Mouse (Mus musculus) liver, embryonic 14.5 days (tissue): ENCODE results near the gene Olfr1294. TPM values are rescaled to one million over a fixed set of nuclear protein-coding genes. Genes with fewer than 3 reads are reported as not detected.

Experiments
- ATAC-seq: fragments of 200-750 bp; cut with Nextera tagmentation; 2 replicates; pipeline ENCODE4 v1.8.0; 2017; ENCODE audit warnings: moderate number of reproducible peaks, mild to moderate bottlenecking, moderate library complexity; ENCODE audit not compliant: insufficient read depth
- DNase-seq, 3 experiments: peaks; one replicate each; pipeline ENCODE4 v3.0.0-alpha.2; 2012 to 2013; ENCODE audit warnings: low read depth in 3 of 3, low spot score in 3 of 3
- H3K27ac ChIP-seq: fragments of 300-500 bp; sonication (generic); 2 replicates; pipeline ENCODE4 v1.5.1; 2014; ENCODE audit warnings: moderate library complexity, mild to moderate bottlenecking, control low read depth, inconsistent platforms
- H3K27me3 ChIP-seq: fragments of 300-500 bp; sonication (generic); 2 replicates; pipeline ENCODE4 v1.6.1; 2014; ENCODE audit warnings: mild to moderate bottlenecking, low read length, moderate library complexity; ENCODE audit not compliant: control insufficient read depth, insufficient read depth
- H3K36me3 ChIP-seq: fragments of 300-500 bp; sonication (generic); replicated peaks from 2 replicates; pipeline ENCODE4 v1.6.1; 2014; ENCODE audit warnings: low read depth; ENCODE audit not compliant: control insufficient read depth, insufficient read depth
- H3K4me1 ChIP-seq, 2 experiments: fragments of 200-500 bp in 1 of 2; fragments of 300-500 bp in 1 of 2; sonication (generic) in 1 of 2; replicated peaks; 2 replicates each; pipeline ENCODE4 v1.6.1; 2012 to 2014; ENCODE audit warnings: antibody characterized with exemption in 1 of 2, inconsistent platforms in 1 of 2, low read length in 1 of 2; ENCODE audit not compliant: control insufficient read depth in 2 of 2, insufficient read depth in 2 of 2
- H3K4me2 ChIP-seq: fragments of 300-500 bp; sonication (generic); 2 replicates; pipeline ENCODE4 v1.6.1; 2014; ENCODE audit warnings: low read depth, mild to moderate bottlenecking, control low read depth, moderate library complexity
- H3K4me3 ChIP-seq, 2 experiments: fragments of 200-500 bp in 1 of 2; fragments of 300-500 bp in 1 of 2; sonication (generic) in 1 of 2; 2 replicates each; pipeline ENCODE4 v1.5.1; 2012 to 2014; ENCODE audit warnings: low read depth in 2 of 2, low read length in 2 of 2, mild to moderate bottlenecking in 2 of 2, control low read depth in 1 of 2, inconsistent platforms in 1 of 2, moderate library complexity in 1 of 2; ENCODE audit not compliant: insufficient read depth in 1 of 2
- H3K9ac ChIP-seq: fragments of 300-500 bp; sonication (generic); replicated peaks from 2 replicates; pipeline ENCODE4 v1.6.1; 2014; ENCODE audit warnings: mild to moderate bottlenecking, control low read depth, moderate library complexity
- H3K9me3 ChIP-seq: fragments of 300-500 bp; sonication (generic); 2 replicates; pipeline ENCODE4 v1.6.1; 2016; ENCODE audit warnings: low read length, mixed read lengths; ENCODE audit not compliant: control insufficient read depth
- CTCF ChIP-seq: IDR thresholded peaks from 2 replicates; pipeline ENCODE4 v1.5.1; 2016; ENCODE audit warnings: antibody characterized with exemption, low read depth, control low read depth
- EP300 ChIP-seq: IDR thresholded peaks from 2 replicates; pipeline ENCODE4 v1.6.1; 2016; ENCODE audit warnings: antibody characterized with exemption, low read depth
- WGBS: fragments of 180-500 bp; shearing (Covaris S2); extraction: QIAGEN DNeasy Blood & Tissue Kit; methylation state at CpG from one replicate; pipeline ENCODE4 v1.1.7; 2014; ENCODE audit not compliant: insufficient replicate concordance; 5-methylcytosine and 5-hydroxymethylcytosine counted together
- polyA plus RNA-seq, 2 experiments: library from polyadenylated mRNA; depleted of rRNA in 1 of 2; stranded (reverse) in 1 of 2; unstranded in 1 of 2; fragments of >200 nt; fragmentation: Nextera tagmentation in 1 of 2; extraction: Ambion mirVana in 1 of 2; gene quantifications; 2 replicates each; pipeline versions ENCODE4 v1.2.1 to v1.2.3; 2012 to 2014

Gene Olfr1294
- polyA plus RNA-seq, 2 experiments: not detected

- Histone ChIP-seq H3K4me2 (no peak within 1 kb of the TSS), H3K9ac (no peak within 1 kb of the TSS), H3K36me3 (no peaks in the 10 kb centered on the region), H3K27me3 (no peaks in the 10 kb centered on the region), H3K4me3 (no peak within 1 kb of the TSS), H3K27ac (no peak within 1 kb of the TSS), H3K9me3 (no peaks in the 10 kb centered on the region), H3K4me1 (no peaks in the 10 kb centered on the region)
- TF ChIP-seq CTCF: no peak
- TF ChIP-seq EP300: no peak
- WGBS: 48% methylated on average over 5 of the region's 5 CpGs
- no peak for DNase-seq
- no peak for ATAC-seq
These were observed 46.4 kb downstream of the Olfr1294 start, which contains the start of gene Olfr1290 for GRCm38 (mm10) chr2:111493729-111494128. Gene Olfr1290, minus strand, starts transcription at chr2:111493829.

Other genes starting within 250 kb of the Olfr1294 start
- not detected in 2 replicates for gene Olfr1279, start 239.7 kb downstream of the Olfr1294 start, polyA plus RNA-seq (2012; rRNA removed)
- gene Olfr1279, start 239.7 kb downstream of the Olfr1294 start, polyA plus RNA-seq (2014; fragmentation: Nextera tagmentation; extraction: Ambion mirVana): not detected in 2 replicates
- not detected in 2 replicates for gene Olfr1280, start 226.3 kb downstream of the Olfr1294 start, polyA plus RNA-seq (2012; rRNA removed)
- not detected in 2 replicates for gene Olfr1280, start 226.3 kb downstream of the Olfr1294 start, polyA plus RNA-seq (2014; fragmentation: Nextera tagmentation; extraction: Ambion mirVana)
- not detected in 2 replicates for gene Olfr1281, start 213.8 kb downstream of the Olfr1294 start, polyA plus RNA-seq (2012; rRNA removed)
- gene Olfr1281, start 213.8 kb downstream of the Olfr1294 start, polyA plus RNA-seq (2014; fragmentation: Nextera tagmentation; extraction: Ambion mirVana): not detected in 2 replicates
- gene Olfr1282, start 204.2 kb downstream of the Olfr1294 start, polyA plus RNA-seq (2012; rRNA removed): not detected in 2 replicates
- not detected in 2 replicates for gene Olfr1282, start 204.2 kb downstream of the Olfr1294 start, polyA plus RNA-seq (2014; fragmentation: Nextera tagmentation; extraction: Ambion mirVana)
- not detected in 2 replicates for gene Olfr1283, start 173.5 kb downstream of the Olfr1294 start, polyA plus RNA-seq (2012; rRNA removed)
- not detected in 2 replicates for gene Olfr1283, start 173.5 kb downstream of the Olfr1294 start, polyA plus RNA-seq (2014; fragmentation: Nextera tagmentation; extraction: Ambion mirVana)
- gene Olfr1284, start 164.8 kb downstream of the Olfr1294 start, polyA plus RNA-seq (2012; rRNA removed): not detected in 2 replicates
- gene Olfr1284, start 164.8 kb downstream of the Olfr1294 start, polyA plus RNA-seq (2014; fragmentation: Nextera tagmentation; extraction: Ambion mirVana): not detected in 2 replicates
- not detected in 2 replicates for gene Olfr1286, start 117.2 kb downstream of the Olfr1294 start, polyA plus RNA-seq (2012; rRNA removed)
- gene Olfr1286, start 117.2 kb downstream of the Olfr1294 start, polyA plus RNA-seq (2014; fragmentation: Nextera tagmentation; extraction: Ambion mirVana): not detected in 2 replicates
- gene Olfr1287, start 91.1 kb downstream of the Olfr1294 start, polyA plus RNA-seq (2012; rRNA removed): not detected in 2 replicates
- gene Olfr1287, start 91.1 kb downstream of the Olfr1294 start, polyA plus RNA-seq (2014; fragmentation: Nextera tagmentation; extraction: Ambion mirVana): not detected in 2 replicates
- not detected in 2 replicates for gene Olfr1288, start 66.2 kb downstream of the Olfr1294 start, polyA plus RNA-seq (2012; rRNA removed)
- gene Olfr1288, start 66.2 kb downstream of the Olfr1294 start, polyA plus RNA-seq (2014; fragmentation: Nextera tagmentation; extraction: Ambion mirVana): not detected in 2 replicates
- not detected in 2 replicates for gene Olfr1289, start 59.5 kb downstream of the Olfr1294 start, polyA plus RNA-seq (2012; rRNA removed)
- not detected in 2 replicates for gene Olfr1289, start 59.5 kb downstream of the Olfr1294 start, polyA plus RNA-seq (2014; fragmentation: Nextera tagmentation; extraction: Ambion mirVana)
- gene Olfr1290, start 46.5 kb downstream of the Olfr1294 start, polyA plus RNA-seq (2012; rRNA removed): not detected in 2 replicates
- not detected in 2 replicates for gene Olfr1290, start 46.5 kb downstream of the Olfr1294 start, polyA plus RNA-seq (2014; fragmentation: Nextera tagmentation; extraction: Ambion mirVana)
- gene Olfr1291-ps1, start 43.1 kb downstream of the Olfr1294 start, polyA plus RNA-seq (2012; rRNA removed): not detected in 2 replicates
- gene Olfr1291-ps1, start 43.1 kb downstream of the Olfr1294 start, polyA plus RNA-seq (2014; fragmentation: Nextera tagmentation; extraction: Ambion mirVana): not detected in 2 replicates
- gene Olfr1293-ps, start 15.1 kb downstream of the Olfr1294 start, polyA plus RNA-seq (2012; rRNA removed): not detected in 2 replicates
- not detected in 2 replicates for gene Olfr1293-ps, start 15.1 kb downstream of the Olfr1294 start, polyA plus RNA-seq (2014; fragmentation: Nextera tagmentation; extraction: Ambion mirVana)
- not detected in 2 replicates for gene Olfr1295, start 29.4 kb upstream of the Olfr1294 start, polyA plus RNA-seq (2012; rRNA removed)
- not detected in 2 replicates for gene Olfr1295, start 29.4 kb upstream of the Olfr1294 start, polyA plus RNA-seq (2014; fragmentation: Nextera tagmentation; extraction: Ambion mirVana)
- gene Olfr1297, start 86.2 kb upstream of the Olfr1294 start, polyA plus RNA-seq (2012; rRNA removed): not detected in 2 replicates
- gene Olfr1297, start 86.2 kb upstream of the Olfr1294 start, polyA plus RNA-seq (2014; fragmentation: Nextera tagmentation; extraction: Ambion mirVana): not detected in 2 replicates
- not detected in 2 replicates for gene Olfr1298, start 108.9 kb upstream of the Olfr1294 start, polyA plus RNA-seq (2012; rRNA removed)
- not detected in 2 replicates for gene Olfr1298, start 108.9 kb upstream of the Olfr1294 start, polyA plus RNA-seq (2014; fragmentation: Nextera tagmentation; extraction: Ambion mirVana)
- not detected in 2 replicates for gene Olfr1299, start 121.1 kb upstream of the Olfr1294 start, polyA plus RNA-seq (2012; rRNA removed)
- gene Olfr1299, start 121.1 kb upstream of the Olfr1294 start, polyA plus RNA-seq (2014; fragmentation: Nextera tagmentation; extraction: Ambion mirVana): not detected in 2 replicates
- not detected in 2 replicates for gene Olfr1301, start 210.7 kb upstream of the Olfr1294 start, polyA plus RNA-seq (2012; rRNA removed)
- not detected in 2 replicates for gene Olfr1301, start 210.7 kb upstream of the Olfr1294 start, polyA plus RNA-seq (2014; fragmentation: Nextera tagmentation; extraction: Ambion mirVana)
- not detected in 2 replicates for gene Olfr1302, start 237.1 kb upstream of the Olfr1294 start, polyA plus RNA-seq (2012; rRNA removed)
- gene Olfr1302, start 237.1 kb upstream of the Olfr1294 start, polyA plus RNA-seq (2014; fragmentation: Nextera tagmentation; extraction: Ambion mirVana): not detected in 2 replicates